Mouse (Mus musculus) testis, adult 2 months (tissue): ENCODE measurements at regions not wholly inside any gene's neighbourhood (a gene's known extent, or its start where the extent isn't known, plus 50 kb on each side); places are given as distances from the start of the nearest gene placed in this dataset.

Experiments
- CTCF ChIP-seq: fragments of 200-500 bp; IDR thresholded peaks from 2 replicates; pipeline ENCODE4 v1.5.1; 2012; ENCODE audit warnings: low read depth, mild to moderate bottlenecking, inconsistent platforms, low read length, moderate library complexity; ENCODE audit not compliant: control insufficient read depth, insufficient read depth, insufficient replicate concordance
- POLR2A ChIP-seq: fragments of 200-500 bp; IDR thresholded peaks from 2 replicates; pipeline ENCODE4 v1.6.1; 2012; ENCODE audit warnings: low read depth, mild to moderate bottlenecking, inconsistent platforms, low read length, moderate library complexity; ENCODE audit not compliant: control insufficient read depth

DNA sequence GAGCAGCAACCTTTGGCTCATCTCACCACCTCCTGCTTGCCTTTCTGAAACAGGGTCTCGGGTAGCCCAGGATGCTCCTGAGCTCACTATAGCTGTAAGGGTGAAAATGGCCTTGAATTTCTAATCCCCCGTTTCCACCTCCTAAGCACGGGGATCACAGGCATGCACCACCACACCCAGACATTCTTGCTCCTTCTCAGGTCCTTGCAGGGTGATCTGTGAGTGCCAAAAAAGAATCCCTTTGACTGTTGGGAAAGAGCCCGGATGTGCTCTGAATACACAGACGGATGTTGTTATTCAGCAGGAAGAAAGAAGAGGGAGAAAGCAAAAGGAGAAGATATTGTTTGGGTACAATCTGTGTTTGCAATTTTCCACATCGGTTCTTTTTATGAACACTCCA, 140.4 kb upstream of the Podxl start:
- no peak for TF ChIP-seq CTCF
- TF ChIP-seq POLR2A: no peak
